Mouse (Mus musculus) forelimb bud, embryonic 11.5 days (tissue): ENCODE results near the gene Id3.
A peak's percentile ranks its signal among the peaks of the same experiment; 100 is the strongest.

ENCODE experiments used
- DNase-seq: peaks from one replicate; pipeline ENCODE4 v3.0.0-alpha.2; 2012; ENCODE audit warnings: low read depth, low spot score

Gene Id3

DNA sequence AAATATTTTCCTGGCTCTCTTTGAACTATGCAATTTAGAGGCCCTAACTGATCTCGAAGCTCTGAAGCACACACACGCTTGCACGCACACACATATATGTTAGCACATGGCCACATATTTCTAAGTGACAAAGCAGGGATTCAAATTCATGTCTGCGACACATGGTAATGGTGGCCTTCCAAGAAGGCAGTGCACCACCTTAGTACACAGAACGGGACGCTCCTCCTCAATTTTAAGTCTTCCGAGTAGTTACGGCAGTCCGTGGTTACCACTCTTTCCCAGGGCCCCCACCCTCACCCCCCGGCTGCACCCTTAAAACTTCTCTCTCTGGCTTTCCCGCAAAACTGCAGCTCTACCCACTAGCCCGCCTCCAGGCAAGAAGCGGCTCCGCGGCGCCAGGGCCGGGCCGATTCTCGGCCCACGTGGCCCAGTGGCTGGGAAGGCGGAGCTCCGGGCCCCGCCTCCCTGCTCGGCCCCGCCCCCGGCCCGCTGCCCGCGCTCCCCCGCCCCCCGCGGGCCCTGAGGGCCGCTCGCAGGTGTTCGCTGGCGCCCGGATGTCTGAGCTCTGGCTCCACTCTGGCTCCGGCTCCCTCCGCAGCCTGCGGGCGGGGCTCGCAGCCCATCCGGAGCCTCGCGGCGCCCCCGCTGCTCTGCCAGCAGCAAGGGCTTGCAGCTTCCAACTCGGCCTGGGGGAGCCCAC, 4.3 kb downstream of the Id3 start:
- peak; percentile 90 for DNase-seq

DNA sequence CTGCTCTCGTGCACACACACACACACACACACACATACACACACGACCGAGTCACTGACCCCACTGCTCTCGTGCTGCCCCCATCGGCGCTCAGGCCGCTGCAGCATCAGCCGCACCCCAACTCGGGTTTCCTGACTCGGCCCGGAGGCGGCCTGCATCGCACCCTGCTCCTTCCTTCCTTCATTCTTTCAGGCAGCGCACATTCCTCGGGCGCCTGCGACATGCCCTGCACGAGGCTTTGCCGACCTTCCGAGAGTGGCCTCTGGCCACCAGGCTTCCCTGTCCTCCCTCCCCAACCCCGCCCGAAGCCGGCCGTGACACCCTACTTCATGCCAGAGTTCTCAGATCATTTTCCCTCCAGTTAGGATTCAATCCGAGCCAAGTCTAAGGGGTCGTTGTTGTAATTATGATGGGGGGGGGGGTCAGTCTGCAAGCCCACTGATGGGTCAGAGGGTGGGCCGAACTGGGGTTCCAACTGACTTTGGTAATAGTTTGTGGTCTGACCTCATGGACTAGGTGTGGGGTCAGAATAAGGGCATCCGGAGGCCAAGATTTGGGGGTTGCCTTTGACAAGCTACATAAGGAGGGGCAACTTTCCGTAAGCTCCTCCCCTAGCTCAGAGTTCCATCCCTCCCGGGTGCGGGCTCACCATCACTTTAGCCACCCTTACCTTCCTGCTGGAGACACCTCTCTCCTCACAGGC, 5.2 kb downstream of the Id3 start:
- peak; percentile 67 for DNase-seq

DNA sequence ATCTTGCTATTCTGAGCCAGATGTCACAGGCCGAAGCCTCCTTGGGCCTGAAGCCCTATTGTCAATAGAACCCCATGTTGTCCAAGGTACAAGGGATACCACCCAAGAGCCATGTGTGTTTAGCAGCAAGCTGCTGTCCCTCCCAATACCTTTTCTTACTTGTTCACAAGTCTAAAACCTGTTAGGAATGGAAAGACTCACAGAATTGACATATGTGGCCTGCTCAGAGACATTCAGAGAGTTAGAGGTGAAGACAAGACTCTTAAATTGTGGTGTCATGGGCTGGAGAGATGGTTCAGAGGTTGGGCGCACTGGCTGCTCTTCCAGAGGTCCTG, 5.7 kb downstream of the Id3 start:
- DNase-seq = no peak

DNA sequence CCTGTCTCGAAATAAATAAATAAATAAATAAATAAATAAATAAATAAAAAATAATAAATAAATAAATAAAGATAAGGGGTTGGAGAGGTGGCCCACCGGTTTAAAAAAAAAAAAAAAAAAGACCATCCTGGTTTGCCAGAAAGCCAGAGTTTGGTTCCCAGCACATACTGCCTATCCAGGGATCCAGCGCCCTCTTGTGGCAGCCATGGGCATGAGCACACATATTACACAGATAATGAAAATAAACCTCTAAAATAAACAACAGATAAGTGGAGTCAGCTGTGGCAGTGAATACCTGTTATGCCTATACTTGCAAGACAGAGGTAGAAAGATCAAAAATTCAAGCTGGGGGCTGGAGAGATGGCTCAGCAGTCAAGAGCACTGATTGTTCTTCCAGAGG, 6.4 kb downstream of the Id3 start:
- peak; percentile 61 for DNase-seq

DNA sequence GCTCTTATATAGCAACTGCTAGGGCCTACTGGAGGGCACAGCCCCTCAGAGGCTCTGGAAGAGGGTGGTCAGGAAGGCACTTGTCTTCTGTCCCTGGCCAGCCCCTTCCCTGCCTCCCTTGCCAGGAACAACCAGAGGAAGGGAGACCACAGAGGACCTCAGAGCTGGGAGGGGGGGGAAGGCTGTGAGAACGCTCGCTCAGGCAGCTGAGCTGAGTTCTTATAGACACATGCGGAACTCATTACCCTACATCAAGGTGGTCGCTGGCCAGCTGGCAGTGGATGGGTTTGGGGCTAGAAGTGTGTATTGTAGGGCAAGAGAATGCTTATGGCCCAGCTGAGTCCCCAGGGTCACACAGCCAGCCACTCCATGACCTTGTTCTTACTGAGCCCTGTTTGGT, 7.3 kb downstream of the Id3 start:
- DNase-seq = peak; percentile 77

DNA sequence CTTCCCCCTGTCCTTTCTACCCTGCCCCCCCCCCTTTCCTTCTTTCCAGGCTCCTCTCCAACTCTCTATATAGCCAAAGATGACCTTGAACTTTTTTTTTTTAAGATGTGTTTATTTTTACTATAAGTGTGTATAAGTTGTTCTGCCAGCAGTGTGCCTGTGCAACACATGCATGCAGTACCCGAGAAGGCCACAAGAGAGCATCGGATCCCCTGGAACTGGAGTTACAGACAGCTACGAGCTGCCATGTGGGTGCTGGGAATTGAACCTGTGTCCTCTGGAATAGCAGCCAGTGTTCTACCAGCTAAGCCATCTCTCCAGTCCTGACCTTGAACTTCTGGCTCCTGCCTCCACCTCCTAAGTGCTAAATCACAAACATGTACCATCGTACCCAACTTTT, 9.5 kb downstream of the Id3 start:
- DNase-seq = no peak

DNA sequence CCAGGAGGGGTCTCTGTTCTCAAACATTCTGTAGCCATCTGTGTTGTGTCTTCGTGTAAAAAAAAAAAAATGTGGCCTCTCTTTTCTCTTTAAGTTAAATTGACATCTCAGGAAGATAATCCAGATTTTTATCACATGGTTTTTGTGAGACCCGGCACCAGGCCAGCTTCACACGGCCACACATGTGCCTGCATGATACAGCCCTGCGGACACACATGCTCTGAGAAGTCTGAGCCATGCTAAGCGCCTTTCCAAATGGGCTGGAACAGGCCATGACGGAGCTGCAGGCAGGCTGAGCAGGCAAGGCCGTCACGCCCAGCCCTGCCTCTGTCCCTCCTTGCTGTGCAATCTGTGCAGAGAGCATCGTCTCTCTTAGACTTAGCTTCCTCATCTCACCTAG, 11.2 kb downstream of the Id3 start:
- no peak for DNase-seq

DNA sequence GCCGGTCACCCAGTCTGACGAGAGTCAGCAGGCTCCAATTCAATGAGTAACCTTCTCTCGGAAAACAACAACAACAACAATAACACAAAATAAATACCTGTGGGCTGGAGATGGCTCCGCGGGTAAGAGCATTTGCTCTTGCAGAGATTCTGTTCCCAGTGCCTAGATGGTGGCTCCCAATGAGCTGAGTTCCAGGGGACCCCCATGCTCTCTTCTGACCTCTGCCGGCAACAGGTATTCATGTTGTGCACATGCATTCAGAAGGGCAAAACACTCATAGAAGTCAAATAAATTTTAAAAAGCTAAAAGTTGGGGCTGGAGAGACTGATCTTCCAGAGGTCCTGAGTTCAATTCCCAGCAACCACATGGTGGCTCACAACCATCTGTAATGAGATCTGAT, 15.2 kb downstream of the Id3 start:
- no peak for DNase-seq

DNA sequence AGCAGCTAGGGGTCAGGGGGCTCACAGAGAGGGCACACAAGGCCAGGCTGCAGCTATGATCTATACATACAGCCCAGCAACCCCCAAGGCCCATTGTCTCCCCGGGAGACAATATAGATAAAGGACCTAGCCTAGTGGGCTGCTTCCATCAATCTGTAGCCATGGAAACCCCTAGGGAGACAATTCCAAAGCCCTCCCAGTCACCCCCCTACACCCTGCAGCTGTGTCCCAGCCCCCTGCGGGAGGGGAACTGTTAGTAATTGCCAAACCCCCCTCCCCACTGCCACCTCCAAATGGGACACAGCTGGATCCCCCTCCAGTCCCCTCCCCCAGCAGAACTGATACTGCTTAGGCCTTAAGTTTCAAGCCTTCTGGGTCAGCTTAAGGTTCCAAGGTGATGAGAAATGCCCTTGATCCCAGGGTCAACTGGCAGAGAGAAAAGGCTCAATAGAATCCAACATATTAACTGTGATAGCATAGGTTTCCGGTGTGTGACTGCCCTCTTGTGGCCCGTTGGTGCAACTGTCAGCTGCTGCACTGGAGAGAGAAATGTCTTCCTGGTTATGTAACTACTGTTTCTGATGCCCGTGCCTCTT, 16.6 kb downstream of the Id3 start:
- DNase-seq = peak; percentile 86

DNA sequence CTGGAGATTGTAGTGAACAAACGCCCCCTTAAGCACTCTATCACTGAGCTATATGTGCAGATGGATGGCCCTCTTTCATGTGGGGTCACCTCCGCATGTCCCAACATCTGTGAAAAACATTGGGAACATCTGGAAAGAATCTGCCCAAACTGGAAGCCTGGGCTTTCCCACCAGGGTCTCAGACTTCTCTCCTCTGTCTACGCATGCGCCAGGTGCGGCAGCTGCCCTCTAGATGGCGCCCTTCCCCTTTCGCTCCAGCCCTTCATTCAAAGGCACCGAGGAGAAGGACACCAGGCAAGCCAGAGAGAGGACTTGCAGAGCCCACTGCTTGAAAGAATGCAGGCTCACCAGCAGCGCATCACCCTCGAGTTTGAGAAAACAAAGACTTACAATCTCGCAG, 20.2 kb downstream of the Id3 start:
- DNase-seq = peak; percentile 96

DNA sequence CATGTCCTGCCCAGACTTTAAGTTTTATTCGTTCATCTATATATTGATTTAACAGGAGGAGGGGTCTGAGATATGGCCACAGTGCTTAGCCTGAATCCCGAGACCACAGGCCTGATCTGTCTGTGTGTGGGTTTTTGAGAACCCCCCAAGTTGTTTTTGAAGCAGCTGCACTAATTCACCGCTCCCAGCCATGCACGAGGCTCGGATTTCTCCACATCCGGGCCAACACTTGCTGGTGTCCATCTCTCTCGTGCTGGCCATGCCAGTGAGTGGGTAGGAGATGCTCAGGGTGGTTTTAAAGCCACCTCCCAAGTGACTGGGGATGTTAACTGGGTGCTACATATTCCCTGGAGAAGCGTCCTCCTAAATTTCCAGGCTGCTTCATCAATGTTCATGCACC, 21.7 kb downstream of the Id3 start:
- no peak for DNase-seq

DNA sequence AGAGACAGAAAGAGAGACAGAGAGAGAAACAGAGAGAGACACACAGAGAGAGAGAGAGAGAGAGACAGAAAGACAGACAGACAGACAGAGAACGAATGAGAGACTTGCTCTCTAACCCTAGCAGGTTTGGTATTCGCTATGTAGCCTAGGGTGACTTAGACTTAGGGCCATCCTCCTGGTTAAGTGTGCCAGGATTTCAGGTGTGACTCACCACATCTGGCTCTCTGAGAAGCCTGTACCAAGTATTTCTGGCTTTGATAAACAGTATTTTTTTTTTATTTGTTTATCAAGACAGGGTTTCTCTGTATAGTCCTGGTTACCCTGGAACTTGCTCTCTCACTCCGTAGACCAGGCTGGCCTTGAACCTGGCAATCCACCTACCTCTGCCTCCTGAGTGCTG, 24.4 kb downstream of the Id3 start:
- no peak for DNase-seq

DNA sequence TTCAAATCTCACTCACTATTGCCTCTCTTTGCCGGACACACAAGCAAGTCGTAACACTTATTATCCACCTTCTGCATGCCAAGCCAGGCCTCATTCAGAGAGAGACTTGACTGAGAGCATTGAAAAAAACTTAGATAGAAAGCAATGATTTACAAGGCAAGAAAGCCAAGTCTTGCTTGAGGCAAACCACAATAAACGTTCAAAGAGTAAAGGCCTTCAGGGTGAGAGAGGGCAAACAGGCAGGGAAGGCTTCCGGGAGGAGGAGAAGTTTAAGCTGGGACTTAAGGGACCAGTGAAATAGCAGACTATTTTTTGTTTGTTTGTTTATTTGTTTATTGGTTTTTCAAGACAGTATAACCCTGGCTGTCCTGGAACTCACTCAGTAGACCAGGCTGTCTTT, 27.1 kb downstream of the Id3 start:
- DNase-seq = no peak

DNA sequence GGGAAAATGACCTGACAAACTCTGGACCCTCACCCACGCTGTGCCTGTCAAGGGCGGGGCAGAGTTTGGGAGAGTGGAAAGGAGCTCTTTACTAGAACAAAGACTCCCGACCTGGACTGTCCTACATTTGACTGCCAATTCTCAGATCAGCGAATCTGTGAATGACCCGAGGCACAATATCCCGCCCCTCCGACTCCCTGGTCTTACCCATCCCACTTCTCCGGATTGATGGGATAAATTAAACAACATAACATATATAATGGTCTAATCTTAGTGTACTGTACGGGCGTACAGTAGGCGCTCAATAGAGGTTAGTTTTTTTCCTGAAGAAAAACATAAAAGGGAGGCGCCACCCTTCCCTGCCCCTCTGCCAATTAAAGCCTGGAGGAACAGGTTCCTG, 28.2 kb downstream of the Id3 start:
- DNase-seq = no peak

DNA sequence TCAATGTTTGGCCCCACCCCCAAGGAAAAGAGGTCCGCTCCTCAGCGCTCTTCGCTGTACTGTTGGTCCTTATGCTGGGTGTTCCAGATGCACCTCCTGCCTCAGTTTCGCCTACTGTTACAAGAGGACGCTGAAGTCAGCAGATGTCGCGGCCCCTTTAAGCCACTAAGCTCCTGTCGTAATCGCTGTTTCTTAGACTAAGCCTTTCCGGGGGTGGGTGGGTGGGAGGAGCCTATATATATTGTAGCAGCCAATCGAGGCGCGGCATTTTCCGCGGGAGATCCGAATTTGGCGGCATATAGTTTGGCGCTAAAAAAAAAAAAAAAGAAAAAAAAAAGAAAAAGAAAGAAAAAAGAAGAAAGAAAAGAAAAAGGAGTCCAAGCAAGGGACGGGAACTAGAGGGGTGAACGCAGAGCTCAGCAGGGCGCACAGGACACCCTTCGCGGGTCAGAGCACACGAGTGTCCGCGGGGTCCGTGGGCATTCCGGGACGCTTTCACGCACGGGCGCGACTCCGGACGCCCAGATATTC, 28.8 kb downstream of the Id3 start, which contains the start of gene E2f2:
Gene E2f2, plus strand, starts transcription at position 384 of the 531 bp plus-strand sequence.
- DNase-seq = peak; percentile 83

DNA sequence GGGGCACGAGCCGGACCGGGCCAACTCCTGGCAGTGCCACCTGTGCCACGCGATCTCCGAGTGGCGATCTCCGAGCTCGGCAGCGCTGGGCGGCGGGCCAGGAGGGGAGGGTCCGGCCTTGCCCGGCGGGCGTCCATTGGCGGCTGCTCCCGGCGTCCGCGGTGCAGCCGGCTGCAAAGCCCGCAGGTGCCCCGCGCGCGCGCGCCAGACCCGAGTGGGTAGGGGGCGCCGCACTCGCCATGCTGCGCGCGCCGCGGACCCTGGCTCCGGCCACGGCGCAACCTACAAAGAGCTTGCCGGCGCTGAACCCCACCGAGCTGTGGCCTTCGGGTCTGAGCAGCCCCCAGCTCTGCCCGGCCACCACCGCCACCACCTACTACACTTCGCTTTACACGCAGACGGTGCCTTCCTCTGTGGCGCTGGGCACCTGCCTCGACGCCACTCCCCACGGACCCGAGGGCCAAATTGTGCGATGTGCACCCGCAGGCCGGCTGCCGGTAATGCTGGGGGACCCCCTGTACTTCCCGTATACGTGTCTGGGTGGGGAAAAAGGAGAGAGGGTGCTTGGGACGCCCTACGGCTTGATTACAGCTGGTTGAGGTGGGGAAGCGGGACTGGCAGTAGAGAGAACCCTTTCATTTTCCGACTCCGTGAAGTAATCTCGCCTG, 29.4 kb downstream of the Id3 start:
- DNase-seq = no peak

DNA sequence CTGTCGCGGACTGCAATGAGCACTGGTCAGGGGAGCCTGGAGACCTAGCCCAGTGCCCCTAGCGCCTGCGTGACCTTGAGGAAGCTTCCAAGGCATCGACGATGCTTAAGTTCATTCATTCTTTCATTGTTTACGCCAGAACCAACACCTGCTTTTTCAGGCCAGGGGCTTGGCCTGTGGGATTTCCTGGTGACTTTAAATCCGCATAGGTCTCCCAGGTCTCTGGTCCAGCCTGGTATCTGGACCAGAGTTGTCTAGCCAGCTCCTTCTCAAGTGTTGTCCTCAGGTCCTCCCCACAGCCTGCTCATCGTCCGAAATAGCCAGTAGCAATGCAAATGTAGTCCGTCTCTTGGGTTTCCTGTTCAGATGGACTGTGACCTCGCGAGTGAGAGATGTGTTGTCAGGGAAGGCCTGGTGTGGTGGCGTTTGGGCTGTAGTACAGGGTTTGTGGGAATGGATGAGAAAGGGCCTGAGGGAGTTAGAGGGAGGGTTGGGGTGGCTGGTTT, 30.0 kb downstream of the Id3 start:
- DNase-seq = no peak

DNA sequence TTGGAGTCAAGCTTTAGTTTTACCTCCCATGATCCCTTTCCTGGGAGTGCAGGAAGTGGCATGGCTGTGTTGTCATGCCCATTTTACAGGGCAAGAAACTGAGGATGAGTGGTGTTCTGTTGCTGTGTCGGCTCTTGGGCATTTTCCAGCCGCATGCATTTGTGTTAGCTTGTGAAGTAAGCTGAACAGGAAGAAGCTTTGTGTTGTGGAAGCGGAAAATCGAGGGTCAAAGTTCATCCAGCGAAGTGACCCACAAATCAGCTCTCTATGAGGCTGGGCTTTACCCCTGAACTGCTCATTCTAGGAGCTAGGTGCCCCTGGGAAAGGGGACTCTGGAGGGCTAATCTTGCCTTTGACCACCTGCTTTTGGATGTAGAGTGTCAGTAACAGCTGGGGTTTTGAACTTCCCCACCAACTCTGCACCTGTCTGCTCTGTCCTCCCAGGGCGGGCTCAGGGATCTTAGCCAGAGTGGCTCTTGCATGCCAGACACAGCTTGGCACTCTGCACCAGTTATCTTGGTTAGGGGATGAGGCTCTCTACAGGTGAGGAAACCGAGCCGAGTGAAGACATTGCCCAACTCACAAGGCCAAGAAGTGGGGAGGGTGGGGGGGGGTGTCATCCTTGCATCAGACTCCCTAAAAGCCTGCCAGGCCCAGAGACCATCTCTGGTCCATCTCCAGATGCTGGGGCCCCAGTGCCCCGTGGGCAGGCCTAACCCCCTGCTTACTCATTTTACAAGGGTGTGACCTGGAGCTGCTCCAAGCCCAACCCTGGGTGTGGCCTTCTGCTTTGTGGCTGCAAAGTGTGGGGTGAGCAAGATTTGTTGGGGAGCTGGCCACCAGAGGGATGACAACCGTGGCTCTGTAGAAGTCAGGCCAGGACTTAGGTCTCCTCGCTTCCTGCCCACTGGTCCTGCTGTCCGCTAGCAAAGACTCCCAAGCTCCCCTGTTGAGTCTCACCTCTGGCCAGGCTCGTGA, 31.2 kb downstream of the Id3 start:
- no peak for DNase-seq

DNA sequence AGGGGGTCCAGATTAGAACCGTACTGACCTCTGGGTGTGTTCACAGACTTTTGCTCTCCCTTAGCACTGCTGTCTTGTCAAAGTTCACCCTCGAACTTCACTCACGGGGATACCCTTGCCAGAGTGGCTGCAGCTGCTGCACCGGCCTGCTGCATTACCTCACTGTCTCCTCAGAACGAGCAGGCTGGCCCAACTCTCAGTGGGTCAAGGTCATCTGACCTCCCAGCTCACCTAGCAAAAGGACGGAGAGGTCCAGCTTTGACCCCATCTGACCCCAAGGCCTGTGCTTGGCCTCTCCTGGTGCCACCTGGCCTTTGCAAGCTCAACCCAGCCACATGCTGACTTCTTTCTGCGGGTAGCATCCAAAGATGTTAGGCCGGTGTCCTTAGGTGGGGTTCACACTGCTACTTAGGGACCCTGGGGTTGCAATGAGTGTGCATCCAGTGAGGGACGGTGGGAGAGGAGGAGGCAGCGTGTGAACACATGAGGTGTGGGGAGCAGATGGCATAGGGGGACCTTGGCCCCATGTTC, 32.8 kb downstream of the Id3 start:
- DNase-seq = no peak

DNA sequence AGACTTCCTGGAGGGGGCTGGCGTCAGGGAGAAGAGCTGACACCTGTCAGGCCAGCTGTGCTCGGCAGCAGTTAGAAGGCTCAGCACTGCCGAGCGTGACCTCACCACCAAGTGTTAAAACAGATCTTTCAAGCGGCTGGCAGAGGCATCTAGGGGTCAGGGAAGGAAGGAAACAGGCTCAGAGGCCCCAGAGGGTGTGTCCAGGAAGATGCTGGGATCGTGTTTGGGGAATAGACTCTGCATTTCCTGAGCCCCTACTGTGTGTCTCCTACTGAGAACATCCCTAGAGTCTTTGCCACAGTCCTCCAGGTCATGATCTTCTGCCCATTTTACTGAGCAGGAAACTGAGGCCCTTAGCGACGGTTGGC, 33.9 kb downstream of the Id3 start:
- DNase-seq = no peak
